Mouse (Mus musculus) hindbrain, embryonic 11.5 days (tissue): ENCODE measurements around the gene Snd1. TPM values are rescaled to one million over a fixed set of nuclear protein-coding genes. Genes with fewer than 3 reads are reported as not detected.

Experiments used
- ATAC-seq: fragments of 200-750 bp; cut with Nextera tagmentation; 2 replicates; pipeline ENCODE4 v1.8.0; 2017; ENCODE audit warnings: mild to moderate bottlenecking, moderate TSS enrichment, moderate library complexity; ENCODE audit not compliant: low FRiP score
- DNase-seq: peaks from one replicate; pipeline ENCODE4 v3.0.0-alpha.2; 2015; ENCODE audit warnings: low spot score
- H3K27ac ChIP-seq: fragments of 300-500 bp; sonication (generic); 2 replicates; pipeline ENCODE4 v1.5.1; 2014; ENCODE audit warnings: mild to moderate bottlenecking, low read depth, low read length
- H3K27me3 ChIP-seq: fragments of 300-500 bp; sonication (generic); 2 replicates; pipeline ENCODE4 v1.6.1; 2014; ENCODE audit warnings: mild to moderate bottlenecking, low read length, moderate library complexity, mixed read lengths; ENCODE audit not compliant: control insufficient read depth, insufficient read depth
- H3K36me3 ChIP-seq: fragments of 300-500 bp; sonication (generic); 2 replicates; pipeline ENCODE4 v1.6.1; 2014; ENCODE audit warnings: mild to moderate bottlenecking, low read length, moderate library complexity, mixed read lengths; ENCODE audit not compliant: control insufficient read depth, insufficient read depth
- H3K4me1 ChIP-seq: fragments of 300-500 bp; sonication (generic); replicated peaks from 2 replicates; pipeline ENCODE4 v1.6.1; 2014; ENCODE audit warnings: low read length, mixed read lengths; ENCODE audit not compliant: control insufficient read depth, insufficient read depth
- H3K4me2 ChIP-seq: fragments of 300-500 bp; sonication (generic); replicated peaks from 2 replicates; pipeline ENCODE4 v1.6.1; 2014; ENCODE audit warnings: mild to moderate bottlenecking, low read depth, low read length
- H3K4me3 ChIP-seq: fragments of 300-500 bp; sonication (generic); 2 replicates; pipeline ENCODE4 v1.5.1; 2014; ENCODE audit warnings: low read depth, low read length
- H3K9ac ChIP-seq: fragments of 300-500 bp; sonication (generic); 2 replicates; pipeline ENCODE4 v1.6.1; 2014; ENCODE audit warnings: low read depth, low read length
- H3K9me3 ChIP-seq: fragments of 300-500 bp; sonication (generic); 2 replicates; pipeline ENCODE4 v1.6.1; 2016; ENCODE audit warnings: low read length; ENCODE audit not compliant: control insufficient read depth
- WGBS: fragments of 180-500 bp; shearing (Covaris S2); extraction: QIAGEN DNeasy Blood & Tissue Kit; methylation state at CpG from one replicate; pipeline ENCODE4 v1.1.7; 2014; 5-methylcytosine and 5-hydroxymethylcytosine counted together
- polyA plus RNA-seq: library from polyadenylated mRNA; unstranded; fragments of >200 nt; fragmentation: Nextera tagmentation; extraction: Ambion mirVana; gene quantifications from 2 replicates; pipeline ENCODE4 v1.2.1, GENCODE M21; 2014

Gene Snd1
- polyA plus RNA-seq, 1 experiment from 2014 or later = 86.2 TPM

- Histone ChIP-seq H3K4me1 (no peaks in the 10 kb centered on the region), H3K4me2 (no peak overlapping the region), H3K36me3 (no peaks in the 10 kb centered on the region), H3K27me3 (no peaks in the 10 kb centered on the region), H3K27ac (no peak overlapping the region), H3K9me3 (no peaks in the 10 kb centered on the region), H3K9ac (no peak overlapping the region), H3K4me3 (no peak overlapping the region)
- ATAC-seq (no peak), DNase-seq (no peak)
- WGBS = 87% methylated on average over 2 of the region's 2 CpGs
These were observed 340.0 kb downstream of the Snd1 start for GRCm38 (mm10) chr6:28814895-28815294.

GRCm38 (mm10) chr6:28817039-28817438 is 342.1 kb downstream of the Snd1 start:
- Histone ChIP-seq H3K9ac (no peak overlapping the region), H3K27ac (no peak overlapping the region), H3K9me3 (no peaks in the 10 kb centered on the region), H3K27me3 (no peaks in the 10 kb centered on the region), H3K36me3 (no peaks in the 10 kb centered on the region), H3K4me2 (no peak overlapping the region), H3K4me3 (no peak overlapping the region), H3K4me1 (no peaks in the 10 kb centered on the region)
- WGBS = 78% methylated on average over 9 of the region's 9 CpGs
- no peak for ATAC-seq
- DNase-seq = no peak

- DNase-seq = no peak
- no peak overlapping the region for H3K9ac ChIP-seq
- no peaks in the 10 kb centered on the region for H3K27me3 ChIP-seq
- 59% methylated on average over 13 of the region's 13 CpGs for WGBS
- no peak overlapping the region for H3K27ac ChIP-seq
- H3K9me3 ChIP-seq = no peaks in the 10 kb centered on the region
- no peaks in the 10 kb centered on the region for H3K4me1 ChIP-seq
- no peak overlapping the region for H3K4me2 ChIP-seq
- no peak overlapping the region for H3K4me3 ChIP-seq
- no peaks in the 10 kb centered on the region for H3K36me3 ChIP-seq
- no peak for ATAC-seq
These were observed 344.8 kb downstream of the Snd1 start for GRCm38 (mm10) chr6:28819509-28820358.

- WGBS = 78% methylated on average over 3 of the region's 3 CpGs
- Histone ChIP-seq H3K4me2 (no peak overlapping the region), H3K27ac (no peak overlapping the region), H3K4me1 (peaks cover 4% of the 10 kb centered on the region; the same call in 1 of the 2 replicates), H3K4me3 (no peak overlapping the region), H3K9ac (no peak overlapping the region), H3K9me3 (no peaks in the 10 kb centered on the region), H3K27me3 (no peaks in the 10 kb centered on the region), H3K36me3 (no peaks in the 10 kb centered on the region)
- DNase-seq (no peak), ATAC-seq (no peak)
These were observed 347.4 kb downstream of the Snd1 start for GRCm38 (mm10) chr6:28822296-28822695.

GRCm38 (mm10) chr6:28823375-28823774 is 348.4 kb downstream of the Snd1 start:
- Histone ChIP-seq H3K4me2 (no peak overlapping the region), H3K9ac (no peak overlapping the region), H3K27ac (no peak overlapping the region), H3K4me3 (no peak overlapping the region), H3K9me3 (no peaks in the 10 kb centered on the region), H3K36me3 (no peaks in the 10 kb centered on the region), H3K4me1 (peaks cover 7% of the 10 kb centered on the region; the same call in 1 of the 2 replicates), H3K27me3 (no peaks in the 10 kb centered on the region)
- no peak for DNase-seq
- 91% methylated on average over 3 of the region's 3 CpGs for WGBS
- ATAC-seq = no peak

GRCm38 (mm10) chr6:28823802-28824201 is 348.9 kb downstream of the Snd1 start:
- Histone ChIP-seq H3K9me3 (no peaks in the 10 kb centered on the region), H3K9ac (no peak overlapping the region), H3K36me3 (no peaks in the 10 kb centered on the region), H3K4me3 (no peak overlapping the region), H3K4me2 (no peak overlapping the region), H3K27ac (no peak overlapping the region), H3K4me1 (peaks cover 10% of the 10 kb centered on the region; the same call in 1 of the 2 replicates), H3K27me3 (no peaks in the 10 kb centered on the region)
- ATAC-seq (no peak), DNase-seq (no peak)
- 90% methylated on average over 5 of the region's 5 CpGs for WGBS

- whole genome bisulfite sequencing = 65% methylated on average over 3 of the region's 3 CpGs
- Histone ChIP-seq H3K4me2 (no peak overlapping the region), H3K9ac (no peak overlapping the region), H3K27me3 (no peaks in the 10 kb centered on the region), H3K36me3 (no peaks in the 10 kb centered on the region), H3K27ac (no peak overlapping the region), H3K4me3 (no peak overlapping the region), H3K9me3 (no peaks in the 10 kb centered on the region), H3K4me1 (peaks cover 13% of the 10 kb centered on the region; the same call in 1 of the 2 replicates)
- no peak for ATAC-seq
- DNase-seq = no peak
These were observed 351.0 kb downstream of the Snd1 start for GRCm38 (mm10) chr6:28825894-28826293.

- no peak overlapping the region for H3K27ac ChIP-seq
- peaks cover 13% of the 10 kb centered on the region; the same call in 1 of the 2 replicates for H3K4me1 ChIP-seq
These were observed 351.9 kb downstream of the Snd1 start for GRCm38 (mm10) chr6:28826689-28827389.

More at GRCm38 (mm10) chr6:28826689-28827389, 351.9 kb downstream of the Snd1 start:
- Histone ChIP-seq H3K9me3 (no peaks in the 10 kb centered on the region), H3K9ac (no peak overlapping the region; the same call in 1 of the 2 replicates), H3K36me3 (no peaks in the 10 kb centered on the region), H3K4me3 (0 out of 2 replicates have a peak overlapping the region, but pooled peaks have one; percentile 20), H3K27me3 (no peaks in the 10 kb centered on the region), H3K4me2 (peak overlapping the region; percentile 37)
- DNase-seq (no peak), ATAC-seq (no peak)
- 72% methylated on average over 9 of the region's 9 CpGs for WGBS
